Mouse (Mus musculus) stomach, postnatal 0 days (tissue): Measurements from ENCODE around the gene Uqcrc2. TPM values are rescaled to one million over a fixed set of nuclear protein-coding genes. Genes with fewer than 3 reads are reported as not detected.

Source experiments
- ATAC-seq: fragments of 200-750 bp; cut with Nextera tagmentation; 2 replicates; pipeline ENCODE4 v1.8.0; 2017; ENCODE audit not compliant: low FRiP score, low TSS enrichment
- DNase-seq: peaks from one replicate; pipeline ENCODE4 v3.0.0-alpha.2; 2016; ENCODE audit warnings: low spot score
- H3K27ac ChIP-seq: fragments of 300-500 bp; sonication (generic); replicated peaks from 2 replicates; pipeline ENCODE4 v1.5.1; 2014; ENCODE audit warnings: mild to moderate bottlenecking, control low read depth
- H3K27me3 ChIP-seq: fragments of 300-500 bp; sonication (generic); 2 replicates; pipeline ENCODE4 v1.6.1; 2014; ENCODE audit warnings: low read length; ENCODE audit not compliant: control insufficient read depth, insufficient read depth
- H3K36me3 ChIP-seq: fragments of 300-500 bp; sonication (generic); 2 replicates; pipeline ENCODE4 v1.6.1; 2014; ENCODE audit warnings: low read length, mixed read lengths; ENCODE audit not compliant: control insufficient read depth, insufficient read depth
- H3K4me1 ChIP-seq: fragments of 300-500 bp; sonication (generic); replicated peaks from 2 replicates; pipeline ENCODE4 v1.6.1; 2014; ENCODE audit warnings: antibody characterized with exemption; ENCODE audit not compliant: control insufficient read depth, insufficient read depth
- H3K4me2 ChIP-seq: fragments of 300-500 bp; sonication (generic); replicated peaks from 2 replicates; pipeline ENCODE4 v1.6.1; 2014; ENCODE audit warnings: low read depth, mild to moderate bottlenecking, control low read depth, moderate library complexity
- H3K4me3 ChIP-seq: fragments of 300-500 bp; sonication (generic); 2 replicates; pipeline ENCODE4 v1.5.1; 2014; ENCODE audit warnings: low read depth, low read length, control low read depth
- H3K9ac ChIP-seq: fragments of 300-500 bp; sonication (generic); 2 replicates; pipeline ENCODE4 v1.6.1; 2014; ENCODE audit warnings: mild to moderate bottlenecking, low read length, control low read depth, mixed read lengths
- H3K9me3 ChIP-seq: fragments of 300-500 bp; sonication (generic); 2 replicates; pipeline ENCODE4 v1.6.1; 2016; ENCODE audit warnings: low read length; ENCODE audit not compliant: control insufficient read depth
- CTCF ChIP-seq: IDR thresholded peaks from 2 replicates; pipeline ENCODE4 v1.5.1; 2016; ENCODE audit warnings: antibody characterized with exemption, low read depth, mild to moderate bottlenecking, moderate library complexity
- EP300 ChIP-seq: optimal IDR thresholded peaks from 2 replicates; pipeline ENCODE3; 2016; ENCODE audit warnings: antibody characterized with exemption
- WGBS: fragments of 180-500 bp; shearing (Covaris S2); extraction: QIAGEN DNeasy Blood & Tissue Kit; methylation state at CpG from one replicate; pipeline ENCODE4 v1.1.7; 2014; 5-methylcytosine and 5-hydroxymethylcytosine counted together
- polyA plus RNA-seq: library from polyadenylated mRNA; unstranded; fragments of >200 nt; fragmentation: Nextera tagmentation; extraction: Ambion mirVana; gene quantifications from 2 replicates; pipeline ENCODE4 v1.2.1, GENCODE M21; 2015

Gene Uqcrc2
- 191 and 193 TPM in 2 replicates for polyA plus RNA-seq

GRCm38 (mm10) chr7:120634711-120635361 lies at the start of gene Uqcrc2:
Uqcrc2 (plus strand) TSS chr7:120635176.
- Histone ChIP-seq H3K36me3 (no peaks in the 10 kb centered on the region), H3K9ac (peak within 1 kb of the TSS; percentile 98), H3K9me3 (no peaks in the 10 kb centered on the region), H3K4me2 (peak within 1 kb of the TSS; percentile 77), H3K27me3 (no peaks in the 10 kb centered on the region), H3K4me1 (0 out of 2 replicates have a peak, but pooled peaks cover 3% of the 10 kb centered on the region), H3K27ac (peak within 1 kb of the TSS; percentile 97), H3K4me3 (peak within 1 kb of the TSS; percentile 96)
- peak; percentile 94 for DNase-seq
- ATAC-seq, result peak; percentile 99
- WGBS, result under 1% methylated on average over 45 of the region's 45 CpGs
- TF ChIP-seq EP300 (no peak), CTCF (peak; percentile 82)

- peak overlapping the region; percentile 32 for H3K4me3 ChIP-seq
- DNase-seq, result no peak
- no peak for ATAC-seq
- peak overlapping the region; percentile 63 for H3K4me2 ChIP-seq
- no peak overlapping the region for H3K27ac ChIP-seq
- H3K4me1 ChIP-seq, result no peaks in the 10 kb centered on the region
- no peaks in the 10 kb centered on the region for H3K9me3 ChIP-seq
- no peaks in the 10 kb centered on the region for H3K27me3 ChIP-seq
- WGBS, result 82% methylated on average over 4 of the region's 4 CpGs
- TF ChIP-seq EP300, result no peak
- no peak for TF ChIP-seq CTCF
- 0 out of 2 replicates have a peak overlapping the region, but pooled peaks have one; percentile 43 for H3K9ac ChIP-seq
- H3K36me3 ChIP-seq, result no peaks in the 10 kb centered on the region
Measured at GRCm38 (mm10) chr7:120597203-120597743, 37.7 kb upstream of the Uqcrc2 start.

GRCm38 (mm10) chr7:120597744-120598243 lies 37.2 kb upstream of the Uqcrc2 start:
- H3K4me2 ChIP-seq, result peak overlapping the region; percentile 63
- peak overlapping the region; percentile 43; the same call in 1 of the 2 replicates for H3K9ac ChIP-seq
- peak overlapping the region; percentile 32 for H3K4me3 ChIP-seq
- 4% methylated on average over 41 of the region's 41 CpGs for WGBS
- H3K36me3 ChIP-seq, result no peaks in the 10 kb centered on the region
- ATAC-seq (peak; percentile 45; the same call in 1 of the 2 replicates), DNase-seq (peak; percentile 37)
- TF ChIP-seq EP300 (no peak), CTCF (no peak)
- H3K27me3 ChIP-seq, result no peaks in the 10 kb centered on the region
- no peaks in the 10 kb centered on the region for H3K9me3 ChIP-seq
- H3K27ac ChIP-seq, result no peak overlapping the region
- H3K4me1 ChIP-seq, result no peaks in the 10 kb centered on the region

GRCm38 (mm10) chr7:120598355-120598754 lies 36.6 kb upstream of the Uqcrc2 start:
- H3K36me3 ChIP-seq, result no peaks in the 10 kb centered on the region
- H3K9ac ChIP-seq, result no peak overlapping the region
- H3K4me2 ChIP-seq, result peak overlapping the region; percentile 63
- peak overlapping the region; percentile 32; the same call in 1 of the 2 replicates for H3K4me3 ChIP-seq
- no peaks in the 10 kb centered on the region for H3K9me3 ChIP-seq
- H3K27ac ChIP-seq, result no peak overlapping the region
- 81% methylated on average over 7 of the region's 7 CpGs for WGBS
- no peaks in the 10 kb centered on the region for H3K4me1 ChIP-seq
- DNase-seq (no peak), ATAC-seq (no peak)
- TF ChIP-seq EP300 (no peak), CTCF (no peak)
- H3K27me3 ChIP-seq, result no peaks in the 10 kb centered on the region

GRCm38 (mm10) chr7:120620075-120620771 lies 14.8 kb upstream of the Uqcrc2 start:
- Histone ChIP-seq H3K9me3 (no peaks in the 10 kb centered on the region), H3K9ac (no peak overlapping the region), H3K4me1 (no peaks in the 10 kb centered on the region), H3K27ac (no peak overlapping the region), H3K36me3 (no peaks in the 10 kb centered on the region), H3K4me2 (no peak overlapping the region), H3K27me3 (no peaks in the 10 kb centered on the region), H3K4me3 (no peak overlapping the region)
- no peak for ATAC-seq
- DNase-seq, result no peak
- TF ChIP-seq CTCF (no peak), EP300 (no peak)
- WGBS, result 68% methylated on average over 8 of the region's 8 CpGs
